Mouse (Mus musculus) embryonic stem cell, embryonic (primary cell): Measurements from ENCODE around the gene Gsc.

Experiments used
- CTCF ChIA-PET, 4 experiments: fragments of 300-600 bp in 2 of 4; fragments of 350-600 bp in 2 of 4; sonication (Branson Sonifier 250); formaldehyde crosslinking; loops; one replicate each; lab custom pipeline; 2022; ENCODE audit warnings: inconsistent platforms in 2 of 4; lab: Charles Lee
- POLR2A ChIA-PET, 4 experiments: fragments of 300-600 bp in 2 of 4; fragments of 350-600 bp in 2 of 4; sonication (Branson Sonifier 250); formaldehyde crosslinking; loops; one replicate each; lab custom pipeline; 2022; ENCODE audit warnings: antibody characterized with exemption in 4 of 4, inconsistent platforms in 1 of 4; lab: Charles Lee

Gene Gsc

GRCm38 (mm10) chr12:104471351-104472217 lies 1.5 kb downstream of the Gsc start:
- ChIA-PET CTCF (no interaction called here), POLR2A (interaction anchor here in 3 of 4 experiments (0.6 to 1.8 kb wide), 8 partner anchors 12 to 142 kb away, joined by 3 to 9 read pairs (median 3); no protein-coding TSS in a partner anchor)

DNA sequence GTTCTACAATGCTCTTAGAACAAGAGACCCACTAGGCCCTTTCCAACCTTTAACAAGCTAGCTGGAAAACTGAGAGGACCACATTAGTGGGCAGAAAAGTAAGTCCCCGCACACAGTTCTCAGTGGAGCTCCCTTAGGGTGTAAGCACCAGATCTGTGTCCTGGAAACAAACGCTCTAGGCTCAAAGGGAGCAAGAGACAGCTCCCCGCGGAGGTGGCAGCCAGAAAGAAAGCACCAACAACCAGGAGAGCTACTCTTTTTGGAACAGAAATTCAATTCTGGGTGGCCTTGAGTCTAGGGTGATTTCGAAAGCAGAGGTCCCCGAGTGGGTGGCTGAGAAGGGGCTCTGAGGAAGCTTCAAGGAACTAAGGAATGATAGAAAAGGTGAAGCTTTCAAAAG lies 2.5 kb downstream of the Gsc start:
- ChIA-PET CTCF (no interaction called here), POLR2A (interaction anchor here in 2 of 4 experiments (0.7 to 1.8 kb wide), 7 partner anchors 11 to 75 kb away, joined by 3 to 9 read pairs (median 3); no protein-coding TSS in a partner anchor)

DNA sequence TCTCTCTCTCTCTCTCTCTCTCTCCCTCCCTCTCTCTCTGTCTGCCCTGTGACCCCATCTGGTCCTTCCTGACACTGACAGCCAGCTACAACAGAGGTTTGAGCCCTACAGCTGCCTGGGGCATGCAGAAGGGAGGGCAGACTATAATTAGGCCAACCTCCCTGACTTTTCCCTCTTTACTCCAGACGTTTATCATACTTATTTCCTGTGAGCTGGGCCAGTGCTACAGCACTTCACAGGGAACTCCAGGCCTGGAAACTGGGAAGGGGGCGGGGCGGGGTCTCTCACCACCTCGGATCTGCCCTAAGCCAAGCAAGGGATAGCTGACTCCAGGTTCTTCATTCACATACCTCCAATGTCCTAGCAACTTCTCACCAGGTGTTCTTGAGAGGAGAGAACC lies 4.3 kb downstream of the Gsc start:
- ChIA-PET CTCF (interaction anchor here in 2 of 4 experiments (0.5 to 0.6 kb wide), 2 partner anchors 305 to 583 kb away, joined by 3 to 6 read pairs; no protein-coding TSS in a partner anchor), POLR2A (interaction anchor here in 1 of 4 experiments (0.7 to 1.5 kb wide), 2 partner anchors 18 to 70 kb away, joined by 3 read pairs; no protein-coding TSS in a partner anchor)

DNA sequence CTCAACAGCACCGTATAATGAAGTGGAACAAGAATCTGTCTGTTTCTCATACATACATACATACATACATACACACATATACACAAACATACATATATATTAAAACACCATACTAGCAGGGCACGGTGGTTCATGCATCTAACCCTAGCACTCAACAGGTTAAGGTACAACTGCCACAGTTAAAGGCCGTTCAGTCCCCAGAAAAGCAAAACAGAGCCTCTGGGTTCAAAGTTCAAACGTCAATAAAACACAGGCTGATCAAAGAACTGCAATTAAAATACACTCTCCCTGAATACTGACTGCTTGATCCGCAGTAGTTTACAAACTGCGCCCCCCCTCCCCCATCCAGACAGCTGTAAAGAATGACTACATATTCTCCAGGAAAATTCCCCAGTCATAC lies 5.8 kb downstream of the Gsc start:
- CTCF ChIA-PET = interaction anchor here in 1 of 4 experiments (0.6 kb wide), 1 partner anchor 116 kb away, joined by 3 read pairs; no protein-coding TSS in a partner anchor
- POLR2A ChIA-PET = interaction anchor here in 2 of 4 experiments (0.5 to 1.2 kb wide), 2 partner anchors 10 to 12 kb away, joined by 3 read pairs; no protein-coding TSS in a partner anchor

GRCm38 (mm10) chr12:104466930-104467329 lies 6.2 kb downstream of the Gsc start:
- POLR2A ChIA-PET = interaction anchor here in 2 of 4 experiments (0.5 to 1.0 kb wide), 2 partner anchors 12 to 15 kb away, joined by 3 to 4 read pairs; no protein-coding TSS in a partner anchor
- CTCF ChIA-PET = interaction anchor here in 1 of 4 experiments (0.6 kb wide), 1 partner anchor 115 kb away, joined by 3 read pairs; no protein-coding TSS in a partner anchor

- CTCF ChIA-PET = interaction anchor here in 1 of 4 experiments (0.6 kb wide), 1 partner anchor 26 kb away, joined by 3 read pairs; no protein-coding TSS in a partner anchor
These were observed 11.8 kb downstream of the Gsc start for GRCm38 (mm10) chr12:104461372-104461771.

DNA sequence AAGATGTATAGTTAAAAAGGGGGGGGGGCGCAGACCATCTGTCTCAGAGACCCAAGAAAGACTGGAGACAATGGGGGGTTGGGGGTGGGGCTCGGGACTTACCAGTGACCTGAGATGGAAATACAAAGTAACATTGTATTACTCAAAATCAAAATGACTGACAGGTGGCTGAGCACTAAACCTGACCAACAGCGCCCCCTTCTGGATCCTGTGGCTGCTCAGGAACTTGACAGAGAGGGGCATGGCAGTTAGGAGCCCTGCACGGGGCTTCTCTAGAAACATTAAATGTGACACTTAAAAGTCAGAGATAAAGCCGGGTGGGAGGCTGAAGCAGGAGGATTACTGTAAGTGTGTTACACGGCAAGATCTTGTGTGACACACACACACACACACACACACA lies 13.8 kb downstream of the Gsc start:
- POLR2A ChIA-PET = interaction anchor here in 1 of 4 experiments (0.8 kb wide), 2 partner anchors 12 to 19 kb away, joined by 3 to 4 read pairs; no protein-coding TSS in a partner anchor
- CTCF ChIA-PET = no interaction called here

More at GRCm38 (mm10) chr12:104461372-104461771, 11.8 kb downstream of the Gsc start:
- POLR2A ChIA-PET = interaction anchor here in 1 of 4 experiments (0.6 kb wide), 1 partner anchor 307 kb away, joined by 3 read pairs; no protein-coding TSS in a partner anchor

DNA sequence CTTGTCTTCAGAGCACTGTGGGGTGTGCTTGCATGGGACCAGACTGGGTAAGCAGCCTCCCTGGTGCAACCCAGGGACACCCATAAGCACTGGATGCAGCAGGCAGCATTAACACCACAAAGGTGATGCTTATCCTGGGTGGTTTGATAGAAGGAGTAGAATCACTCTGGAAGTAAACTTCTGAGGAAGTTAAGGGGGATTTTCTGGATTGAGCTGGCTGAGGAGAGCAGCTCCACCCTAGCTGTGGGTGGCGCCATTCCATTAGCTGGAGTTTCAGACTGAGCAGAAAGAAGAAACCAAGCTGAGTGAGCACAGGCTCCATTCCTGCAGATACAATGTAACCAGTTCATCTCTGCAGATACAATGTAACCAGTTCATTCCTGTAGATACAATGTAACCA lies 20.1 kb downstream of the Gsc start:
- ChIA-PET POLR2A (interaction anchor here (0.6 to 3.8 kb wide), 35 partner anchors 9 to 624 kb away, joined by 3 to 24 read pairs (median 4); partner anchors contain the start of gene Gsc (in 2 of the 4)), CTCF (interaction anchor here (0.5 to 3.4 kb wide), 18 partner anchors 10 to 532 kb away, joined by 3 to 13 read pairs (median 4); partner anchors contain the start of gene Gsc (in 1 of the 4))

- POLR2A ChIA-PET = interaction anchor here in 1 of 4 experiments (0.8 to 1.2 kb wide), 2 partner anchors 10 to 14 kb away, joined by 3 read pairs; no protein-coding TSS in a partner anchor
- CTCF ChIA-PET = interaction anchor here in 3 of 4 experiments (0.6 to 1.2 kb wide), 4 partner anchors 10 to 940 kb away, joined by 3 to 5 read pairs (median 3); no protein-coding TSS in a partner anchor
These were observed 22.9 kb downstream of the Gsc start for GRCm38 (mm10) chr12:104450257-104450656.

DNA sequence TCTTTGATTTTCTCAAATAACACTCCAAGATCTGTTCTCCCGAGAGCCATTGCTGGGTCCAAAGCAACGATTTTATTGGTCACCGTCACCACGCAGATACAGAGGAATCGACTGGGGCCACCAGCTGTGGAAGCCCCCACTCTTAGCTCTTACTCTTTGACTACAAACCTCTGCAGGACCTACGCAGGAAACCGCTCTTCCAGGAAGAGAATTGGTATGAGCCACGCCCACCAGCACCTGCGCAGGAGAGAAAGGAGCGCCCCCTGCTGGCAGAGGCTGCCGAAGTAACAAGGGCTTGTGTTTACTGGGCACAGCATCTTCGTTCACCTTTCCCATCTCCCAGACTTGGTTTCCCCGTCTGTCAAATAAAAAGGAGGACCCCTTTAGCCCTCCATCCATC lies 25.0 kb downstream of the Gsc start:
- CTCF ChIA-PET = interaction anchor here (0.6 to 1.6 kb wide), 13 partner anchors 8 to 654 kb away, joined by 3 to 9 read pairs (median 3); partner anchors contain the start of gene Gsc (in 1 of the 4)
- POLR2A ChIA-PET = interaction anchor here in 2 of 4 experiments (0.5 to 4.1 kb wide), 7 partner anchors 8 to 1687 kb away, joined by 3 to 17 read pairs (median 6); no protein-coding TSS in a partner anchor

GRCm38 (mm10) chr12:104447056-104447455 lies 26.1 kb downstream of the Gsc start:
- CTCF ChIA-PET = interaction anchor here (0.6 to 1.2 kb wide), 7 partner anchors 10 to 655 kb away, joined by 3 to 5 read pairs (median 4); partner anchors contain the start of gene Gsc (in 1 of the 4)
- POLR2A ChIA-PET = interaction anchor here in 3 of 4 experiments (0.7 to 4.1 kb wide), 9 partner anchors 9 to 873 kb away, joined by 3 to 17 read pairs (median 3); partner anchors contain the start of gene Gsc (in 1 of the 3)

DNA sequence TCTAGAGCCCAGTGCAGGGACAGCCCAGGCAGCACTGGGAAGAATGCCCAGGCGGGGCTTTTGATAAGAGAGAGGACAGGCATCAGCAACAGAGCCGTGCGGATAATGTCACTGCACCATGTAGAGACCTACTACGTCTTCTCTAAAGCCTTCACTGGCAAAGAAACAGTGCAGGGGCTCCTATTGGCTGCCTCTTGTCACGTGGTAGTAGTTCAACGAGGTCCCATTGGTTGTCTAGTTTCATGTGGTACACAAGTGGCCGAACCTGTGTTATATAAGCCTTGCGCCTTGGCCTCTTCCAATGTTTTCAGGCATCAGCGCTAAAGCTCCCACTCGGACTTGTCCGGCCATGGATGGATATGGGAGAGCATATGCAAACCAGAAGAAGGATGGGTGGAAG lies 29.4 kb downstream of the Gsc start:
- CTCF ChIA-PET = no interaction called here
- POLR2A ChIA-PET = interaction anchor here in 1 of 4 experiments (1.5 kb wide), 1 partner anchor 9 kb away, joined by 5 read pairs; no protein-coding TSS in a partner anchor

GRCm38 (mm10) chr12:104440087-104440760 lies 32.9 kb downstream of the Gsc start:
- ChIA-PET CTCF (interaction anchor here (0.6 to 2.5 kb wide), 22 partner anchors 10 to 687 kb away, joined by 3 to 13 read pairs (median 4); no protein-coding TSS in a partner anchor), POLR2A (interaction anchor here (0.5 to 2.5 kb wide), 12 partner anchors 8 to 202 kb away, joined by 3 to 19 read pairs (median 3); no protein-coding TSS in a partner anchor)

GRCm38 (mm10) chr12:104433951-104434735 lies 39.0 kb downstream of the Gsc start:
- CTCF ChIA-PET = interaction anchor here (0.6 to 1.4 kb wide), 10 partner anchors 8 to 932 kb away, joined by 3 to 4 read pairs (median 3); partner anchors contain the start of gene Gsc (in 1 of the 4)
- POLR2A ChIA-PET = interaction anchor here (0.6 to 3.5 kb wide), 32 partner anchors 8 to 1008 kb away, joined by 3 to 31 read pairs (median 3); partner anchors contain the start of genes Ddx24 (in 1 of the 4) and Dicer1 (in 1 of the 4)

- ChIA-PET CTCF (interaction anchor here in 2 of 4 experiments (0.7 to 1.4 kb wide), 5 partner anchors 15 to 364 kb away, joined by 3 to 4 read pairs (median 3); no protein-coding TSS in a partner anchor), POLR2A (interaction anchor here in 3 of 4 experiments (0.6 to 3.5 kb wide), 17 partner anchors 10 to 328 kb away, joined by 3 to 31 read pairs (median 5); no protein-coding TSS in a partner anchor)
These were observed 39.9 kb downstream of the Gsc start for GRCm38 (mm10) chr12:104433214-104433613.

DNA sequence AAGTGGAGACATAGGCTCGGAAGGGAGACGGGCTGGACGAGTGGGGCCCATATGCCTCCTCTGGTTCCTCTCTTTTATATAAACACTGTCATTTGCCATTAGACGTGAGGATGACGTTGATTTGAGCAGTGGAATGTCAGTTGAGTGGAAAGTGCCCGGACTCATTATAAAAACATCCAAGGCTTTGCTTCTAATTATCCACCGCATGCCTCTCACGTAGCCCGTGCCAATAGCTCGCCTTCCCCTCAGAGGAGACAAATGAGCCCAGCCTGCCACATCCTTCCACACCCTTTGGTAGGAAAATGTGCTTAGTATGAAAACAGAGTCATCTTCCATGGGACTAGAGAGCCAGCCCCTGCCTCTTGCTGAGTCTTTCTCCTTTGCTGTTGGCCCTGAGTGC lies 41.8 kb downstream of the Gsc start:
- ChIA-PET CTCF (interaction anchor here in 1 of 4 experiments (1.4 kb wide), 1 partner anchor 17 kb away, joined by 3 read pairs; no protein-coding TSS in a partner anchor), POLR2A (interaction anchor here in 2 of 4 experiments (0.5 to 2.4 kb wide), 3 partner anchors 13 to 364 kb away, joined by 3 to 5 read pairs (median 3); no protein-coding TSS in a partner anchor)
